Mouse (Mus musculus): ENCODE results near the gene Rps6ka2. TPM values are rescaled to one million over a fixed set of nuclear protein-coding genes. Genes with fewer than 3 reads are reported as not detected.

The Rps6ka2 gene
- polyA plus RNA-seq, 1 experiment from 2014 or later = 2.0 TPM

GRCm38 (mm10) chr17:7271522-7272134 is 101.7 kb downstream of the Rps6ka2 start:
- peak; percentile 36 for DNase-seq (ENCODE audit: low spot score)
- no peak overlapping the region for H3K27ac ChIP-seq (replicated peaks)
- 32% methylated on average over 10 of the region's 10 CpGs for WGBS

GRCm38 (mm10) chr17:7273054-7273453 is 103.1 kb downstream of the Rps6ka2 start:
- Histone ChIP-seq H3K4me1 (replicated peaks; ENCODE audit: control insufficient read depth, insufficient read depth) (no peaks in the 10 kb centered on the region), H3K4me3 (ENCODE audit: low read depth, low read length) (no peak overlapping the region), H3K36me3 (ENCODE audit: control insufficient read depth, insufficient read depth, low read length) (no peaks in the 10 kb centered on the region), H3K9ac (ENCODE audit: low read length) (no peak overlapping the region), H3K4me2 (replicated peaks; ENCODE audit: low read depth) (no peak overlapping the region), H3K9me3 (ENCODE audit: control insufficient read depth, low read length) (no peaks in the 10 kb centered on the region), H3K27ac (replicated peaks) (no peak overlapping the region), H3K27me3 (ENCODE audit: control insufficient read depth, insufficient read depth, low read length) (no peaks in the 10 kb centered on the region)
- TF ChIP-seq EP300 (optimal IDR thresholded peaks at IDR 0.05) = no peak
- TF ChIP-seq CTCF (IDR thresholded peaks at IDR 0.05; ENCODE audit: low read depth) = no peak
- DNase-seq (ENCODE audit: low spot score) (peak; percentile 65), ATAC-seq (ENCODE audit: low FRiP score, low TSS enrichment) (peak; percentile 67)
- WGBS = 8% methylated on average over 9 of the region's 9 CpGs

More at GRCm38 (mm10) chr17:7271522-7272134, 101.7 kb downstream of the Rps6ka2 start:
- Histone ChIP-seq H3K9me3 (ENCODE audit: control insufficient read depth, low read length) (no peaks in the 10 kb centered on the region), H3K27me3 (ENCODE audit: control insufficient read depth, insufficient read depth, low read length) (no peaks in the 10 kb centered on the region), H3K4me3 (ENCODE audit: low read depth, low read length) (no peak overlapping the region), H3K4me2 (replicated peaks; ENCODE audit: low read depth) (no peak overlapping the region), H3K4me1 (replicated peaks; ENCODE audit: control insufficient read depth, insufficient read depth) (no peaks in the 10 kb centered on the region), H3K36me3 (ENCODE audit: control insufficient read depth, insufficient read depth, low read length) (no peaks in the 10 kb centered on the region), H3K9ac (ENCODE audit: low read length) (no peak overlapping the region)
- ATAC-seq (ENCODE audit: low FRiP score, low TSS enrichment) = no peak
- TF ChIP-seq CTCF (IDR thresholded peaks at IDR 0.05; ENCODE audit: low read depth) = no peak
- TF ChIP-seq EP300 (optimal IDR thresholded peaks at IDR 0.05) = no peak

- TF ChIP-seq CTCF (IDR thresholded peaks at IDR 0.05; ENCODE audit: low read depth) (no peak), EP300 (optimal IDR thresholded peaks at IDR 0.05) (no peak)
- ATAC-seq (ENCODE audit: low FRiP score, low TSS enrichment) (no peak), DNase-seq (ENCODE audit: low spot score) (no peak)
- no peak overlapping the region for H3K4me3 ChIP-seq (ENCODE audit: low read depth, low read length)
- H3K4me1 ChIP-seq (replicated peaks; ENCODE audit: control insufficient read depth, insufficient read depth) = no peaks in the 10 kb centered on the region
- no peaks in the 10 kb centered on the region for H3K27me3 ChIP-seq (ENCODE audit: control insufficient read depth, insufficient read depth, low read length)
- no peak overlapping the region for H3K9ac ChIP-seq (ENCODE audit: low read length)
- H3K4me2 ChIP-seq (replicated peaks; ENCODE audit: low read depth) = no peak overlapping the region
- no peaks in the 10 kb centered on the region for H3K36me3 ChIP-seq (ENCODE audit: control insufficient read depth, insufficient read depth, low read length)
- no peak overlapping the region for H3K27ac ChIP-seq (replicated peaks)
- H3K9me3 ChIP-seq (ENCODE audit: control insufficient read depth, low read length) = no peaks in the 10 kb centered on the region
- 83% methylated on average over 10 of the region's 10 CpGs for WGBS
These were observed 103.9 kb downstream of the Rps6ka2 start for GRCm38 (mm10) chr17:7273785-7274184.

GRCm38 (mm10) chr17:7278702-7279242 is 108.9 kb downstream of the Rps6ka2 start:
- Histone ChIP-seq H3K4me2 (replicated peaks; ENCODE audit: low read depth) (no peak overlapping the region), H3K27me3 (ENCODE audit: control insufficient read depth, insufficient read depth, low read length) (no peaks in the 10 kb centered on the region), H3K27ac (replicated peaks) (no peak overlapping the region), H3K36me3 (ENCODE audit: control insufficient read depth, insufficient read depth, low read length) (no peaks in the 10 kb centered on the region), H3K9ac (ENCODE audit: low read length) (no peak overlapping the region), H3K9me3 (ENCODE audit: control insufficient read depth, low read length) (no peaks in the 10 kb centered on the region), H3K4me1 (replicated peaks; ENCODE audit: control insufficient read depth, insufficient read depth) (no peaks in the 10 kb centered on the region; the same call in 1 of the 2 replicates), H3K4me3 (ENCODE audit: low read depth, low read length) (no peak overlapping the region)
- TF ChIP-seq CTCF (IDR thresholded peaks at IDR 0.05; ENCODE audit: low read depth) = no peak
- no peak for ATAC-seq (ENCODE audit: low FRiP score, low TSS enrichment)
- no peak for DNase-seq (ENCODE audit: low spot score)
- WGBS = 89% methylated on average over 15 of the region's 15 CpGs

- H3K4me3 ChIP-seq (ENCODE audit: low read depth, low read length) = no peak overlapping the region
- no peak overlapping the region for H3K9ac ChIP-seq (ENCODE audit: low read length)
- no peak for DNase-seq (ENCODE audit: low spot score)
- no peak for ATAC-seq (ENCODE audit: low FRiP score, low TSS enrichment)
- H3K4me2 ChIP-seq (replicated peaks; ENCODE audit: low read depth) = no peak overlapping the region
- no peaks in the 10 kb centered on the region; the same call in 1 of the 2 replicates for H3K4me1 ChIP-seq (replicated peaks; ENCODE audit: control insufficient read depth, insufficient read depth)
- no peak for TF ChIP-seq EP300 (optimal IDR thresholded peaks at IDR 0.05)
- no peak for TF ChIP-seq CTCF (IDR thresholded peaks at IDR 0.05; ENCODE audit: low read depth)
- no peak overlapping the region for H3K27ac ChIP-seq (replicated peaks)
- no peaks in the 10 kb centered on the region for H3K9me3 ChIP-seq (ENCODE audit: control insufficient read depth, low read length)
- H3K36me3 ChIP-seq (ENCODE audit: control insufficient read depth, insufficient read depth, low read length) = no peaks in the 10 kb centered on the region
- 86% methylated on average over 9 of the region's 9 CpGs for WGBS
- no peaks in the 10 kb centered on the region for H3K27me3 ChIP-seq (ENCODE audit: control insufficient read depth, insufficient read depth, low read length)
These were observed 109.3 kb downstream of the Rps6ka2 start for GRCm38 (mm10) chr17:7279251-7279650.

GRCm38 (mm10) chr17:7284297-7284910 is 114.5 kb downstream of the Rps6ka2 start:
- peak; percentile 75 for ATAC-seq (ENCODE audit: low FRiP score, low TSS enrichment)
- Histone ChIP-seq H3K27ac (replicated peaks) (peak overlapping the region; percentile 45; the same call in 1 of the 2 replicates), H3K4me2 (replicated peaks; ENCODE audit: low read depth) (no peak overlapping the region), H3K27me3 (ENCODE audit: control insufficient read depth, insufficient read depth, low read length) (no peaks in the 10 kb centered on the region), H3K9ac (ENCODE audit: low read length) (no peak overlapping the region), H3K4me1 (replicated peaks; ENCODE audit: control insufficient read depth, insufficient read depth) (peaks cover 5% of the 10 kb centered on the region; the same call in 1 of the 2 replicates), H3K9me3 (ENCODE audit: control insufficient read depth, low read length) (no peaks in the 10 kb centered on the region), H3K4me3 (ENCODE audit: low read depth, low read length) (no peak overlapping the region), H3K36me3 (ENCODE audit: control insufficient read depth, insufficient read depth, low read length) (no peaks in the 10 kb centered on the region)
- TF ChIP-seq CTCF (IDR thresholded peaks at IDR 0.05; ENCODE audit: low read depth) (no peak), EP300 (optimal IDR thresholded peaks at IDR 0.05) (no peak)
- WGBS = 44% methylated on average over 8 of the region's 8 CpGs
- DNase-seq (ENCODE audit: low spot score) = peak; percentile 61
